Mouse (Mus musculus) embryonic facial prominence, embryonic 11.5 days (tissue): ENCODE results near the gene Tmsb15b1. TPM values are rescaled to one million over a fixed set of nuclear protein-coding genes. Genes with fewer than 3 reads are reported as not detected.
"Not testable (repeated sequence)": the region's sequence is repeated elsewhere in the genome, so short reads cannot be mapped to it uniquely, and the experiment has no call there.

Experiments used
- ATAC-seq: fragments of 200-750 bp; cut with Nextera tagmentation; replicated peaks from 2 replicates; pipeline ENCODE4 v1.8.0; 2017; ENCODE audit warnings: low read depth; ENCODE audit not compliant: insufficient number of reproducible peaks, low FRiP score, low TSS enrichment
- DNase-seq: peaks from one replicate; pipeline ENCODE4 v3.0.0-alpha.2; 2015; ENCODE audit warnings: low spot score
- H3K27ac ChIP-seq: fragments of 300-500 bp; sonication (generic); replicated peaks from 2 replicates; pipeline ENCODE4 v1.5.1; 2014; ENCODE audit warnings: mild to moderate bottlenecking, low read depth, low read length, control low read depth
- H3K27me3 ChIP-seq: fragments of 300-500 bp; sonication (generic); 2 replicates; pipeline ENCODE4 v1.6.1; 2014; ENCODE audit warnings: mild to moderate bottlenecking, low read length, moderate library complexity, mixed read lengths; ENCODE audit not compliant: control insufficient read depth, insufficient read depth
- H3K36me3 ChIP-seq: fragments of 300-500 bp; sonication (generic); replicated peaks from 2 replicates; pipeline ENCODE4 v1.6.1; 2014; ENCODE audit warnings: low read depth, mild to moderate bottlenecking, low read length, moderate library complexity, mixed read lengths; ENCODE audit not compliant: control insufficient read depth, insufficient read depth
- H3K4me1 ChIP-seq: fragments of 300-500 bp; sonication (generic); 2 replicates; pipeline ENCODE4 v1.6.1; 2014; ENCODE audit warnings: low read length, mixed read lengths; ENCODE audit not compliant: control insufficient read depth, insufficient read depth
- H3K4me2 ChIP-seq: fragments of 300-500 bp; sonication (generic); 2 replicates; pipeline ENCODE4 v1.6.1; 2014; ENCODE audit warnings: low read depth, mild to moderate bottlenecking, control low read depth, low read length, moderate library complexity
- H3K4me3 ChIP-seq: fragments of 300-500 bp; sonication (generic); 2 replicates; pipeline ENCODE4 v1.5.1; 2014; ENCODE audit warnings: low read depth, low read length, control low read depth
- H3K9ac ChIP-seq: fragments of 300-500 bp; sonication (generic); replicated peaks from 2 replicates; pipeline ENCODE4 v1.6.1; 2014; ENCODE audit warnings: mild to moderate bottlenecking, control low read depth, low read length
- H3K9me3 ChIP-seq: fragments of 300-500 bp; sonication (generic); replicated peaks from 2 replicates; pipeline ENCODE4 v1.6.1; 2016; ENCODE audit warnings: mild to moderate bottlenecking, low read length, inconsistent platforms, mixed read lengths; ENCODE audit not compliant: control insufficient read depth
- WGBS: fragments of 180-500 bp; shearing (Covaris S2); extraction: QIAGEN DNeasy Blood & Tissue Kit; methylation state at CpG from one replicate; pipeline ENCODE4 v1.1.7; 2014; 5-methylcytosine and 5-hydroxymethylcytosine counted together
- polyA plus RNA-seq: library from polyadenylated mRNA; unstranded; fragments of >200 nt; fragmentation: Nextera tagmentation; extraction: Ambion mirVana; gene quantifications from 2 replicates; pipeline ENCODE4 v1.2.1, GENCODE M21; 2014

Tmsb15b1 gene
- polyA plus RNA-seq, 1 experiment from 2014 or later: 35.8 TPM

DNA sequence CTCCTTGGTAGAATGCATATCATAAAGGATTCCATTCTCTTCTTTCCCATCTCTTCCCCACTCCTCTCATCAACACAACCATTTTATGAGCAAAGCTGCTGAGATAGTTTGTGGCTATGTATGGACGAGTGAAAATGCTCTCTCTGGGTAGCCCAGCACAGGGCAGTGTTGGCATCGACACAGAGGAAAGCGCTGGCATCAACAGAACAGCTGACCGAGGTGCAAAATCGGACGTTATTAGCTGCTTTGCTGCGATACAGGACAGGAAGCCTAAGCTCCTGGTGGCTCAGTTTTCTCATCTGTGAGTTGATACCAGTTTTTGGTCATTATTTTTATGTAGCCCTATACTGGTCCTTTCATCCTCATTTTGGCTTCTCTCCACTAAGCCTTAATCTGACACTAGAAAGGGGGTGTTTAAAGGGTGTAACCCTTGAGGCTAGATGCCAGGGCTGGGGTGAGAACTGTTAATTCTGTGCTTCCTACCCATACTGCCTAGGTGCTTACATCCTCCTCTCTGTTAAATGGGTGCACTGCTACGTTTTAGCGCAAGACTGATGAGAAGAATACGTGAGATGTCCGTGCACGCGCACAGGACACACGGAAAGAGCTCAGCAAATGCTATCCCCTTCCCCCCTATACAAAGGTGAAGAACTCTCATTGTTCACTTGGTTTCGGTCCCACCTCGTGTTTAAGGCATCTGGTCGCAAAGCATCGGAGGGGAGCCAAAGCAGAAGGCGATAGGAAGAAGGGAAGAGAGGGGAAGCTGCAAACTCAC is 15.7 kb upstream of the Tmsb15b1 start:
- ATAC-seq: peak; percentile 42
- no peaks in the 10 kb centered on the region for H3K27me3 ChIP-seq
- WGBS: 30% methylated on average over 19 of the region's 19 CpGs

DNA sequence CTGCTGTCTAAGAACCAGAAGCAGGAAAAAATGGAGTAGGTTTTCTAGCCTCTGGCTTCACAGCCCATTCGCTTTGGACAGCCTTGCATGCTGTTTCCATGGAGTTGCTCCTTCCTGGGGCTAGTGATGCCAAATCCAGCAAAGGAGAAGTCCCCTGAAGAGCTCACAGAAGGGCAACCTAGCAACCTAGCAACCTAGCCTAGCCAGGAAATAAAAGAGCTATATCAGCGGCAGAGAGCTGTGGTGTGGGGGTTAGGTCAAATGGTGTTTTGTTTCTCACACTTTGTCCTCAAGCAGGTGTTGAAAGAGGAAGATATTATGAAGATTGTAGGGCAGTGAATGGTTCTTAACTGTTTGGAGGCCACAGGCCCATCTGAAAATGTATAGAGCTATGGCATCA is 14.6 kb upstream of the Tmsb15b1 start:
- H3K27me3 ChIP-seq: no peaks in the 10 kb centered on the region

More for the DNA sequence above, 15.7 kb upstream of the Tmsb15b1 start:
- Histone ChIP-seq H3K27ac (no peak overlapping the region), H3K4me1 (no peaks in the 10 kb centered on the region), H3K9me3 (no peaks in the 10 kb centered on the region), H3K4me2 (peak overlapping the region; percentile 36), H3K9ac (peak overlapping the region; percentile 41), H3K36me3 (no peaks in the 10 kb centered on the region), H3K4me3 (peak overlapping the region; percentile 39)
- DNase-seq: peak; percentile 2

DNA sequence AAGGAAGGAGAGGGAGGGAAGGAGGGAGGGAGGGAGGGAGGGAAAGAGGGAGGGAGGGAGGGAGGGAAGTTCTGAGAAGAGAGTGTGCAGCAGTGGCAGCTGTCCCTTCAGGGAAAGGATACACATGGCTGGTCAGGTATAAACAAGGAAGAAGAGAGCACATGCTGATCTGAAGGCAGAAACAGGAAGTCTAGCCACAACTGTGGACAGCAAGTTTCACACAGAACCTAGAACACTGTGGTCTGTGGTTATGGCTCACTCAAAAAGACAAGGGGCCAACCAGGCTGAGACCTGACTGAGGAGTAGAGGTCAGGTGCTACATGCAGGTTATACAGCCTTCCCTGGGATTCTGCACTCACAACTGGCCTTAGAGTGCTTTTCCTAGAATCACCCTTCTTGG is 9.4 kb upstream of the Tmsb15b1 start:
- no peak overlapping the region for H3K4me2 ChIP-seq
- H3K4me1 ChIP-seq: no peaks in the 10 kb centered on the region
- H3K9me3 ChIP-seq: no peaks in the 10 kb centered on the region
- H3K36me3 ChIP-seq: no peaks in the 10 kb centered on the region
- no peak overlapping the region for H3K4me3 ChIP-seq
- no peak overlapping the region for H3K9ac ChIP-seq
- ATAC-seq (no peak), DNase-seq (no peak)
- H3K27ac ChIP-seq: no peak overlapping the region
- no peaks in the 10 kb centered on the region for H3K27me3 ChIP-seq

More for the DNA sequence above, 14.6 kb upstream of the Tmsb15b1 start:
- H3K4me2 ChIP-seq: no peak overlapping the region
- H3K9me3 ChIP-seq: no peaks in the 10 kb centered on the region
- no peak for ATAC-seq
- 65% methylated on average over 2 of the region's 2 CpGs for WGBS
- no peaks in the 10 kb centered on the region for H3K4me1 ChIP-seq
- no peak overlapping the region for H3K9ac ChIP-seq
- H3K4me3 ChIP-seq: no peak overlapping the region
- no peaks in the 10 kb centered on the region for H3K36me3 ChIP-seq
- no peak for DNase-seq
- no peak overlapping the region for H3K27ac ChIP-seq

DNA sequence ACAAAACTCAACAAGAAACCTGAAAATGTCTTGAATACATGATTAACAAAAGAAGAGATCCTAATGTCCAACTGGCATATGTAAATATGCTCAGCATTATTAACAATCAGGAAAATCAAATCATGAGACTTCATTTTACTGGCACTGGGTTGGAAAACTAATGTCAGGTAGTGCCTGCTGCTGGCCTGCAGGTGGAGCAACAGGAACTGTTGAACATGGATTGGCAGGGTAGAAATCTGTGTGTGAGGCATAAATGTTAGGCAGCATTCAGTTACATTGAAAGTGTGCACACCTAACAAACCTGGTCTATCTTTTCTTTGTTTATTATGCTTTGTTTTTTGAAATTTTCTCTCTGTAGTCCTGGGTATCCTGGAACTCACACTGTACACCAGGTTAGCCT is 1.9 kb upstream of the Tmsb15b1 start:
- Histone ChIP-seq H3K9ac (no peak overlapping the region), H3K4me2 (no peak overlapping the region), H3K36me3 (no peaks in the 10 kb centered on the region), H3K4me1 (no peaks in the 10 kb centered on the region), H3K9me3 (no peaks in the 10 kb centered on the region), H3K27ac (no peak overlapping the region), H3K27me3 (no peaks in the 10 kb centered on the region), H3K4me3 (no peak overlapping the region)
- ATAC-seq: no peak
- DNase-seq: peak; percentile 26

DNA sequence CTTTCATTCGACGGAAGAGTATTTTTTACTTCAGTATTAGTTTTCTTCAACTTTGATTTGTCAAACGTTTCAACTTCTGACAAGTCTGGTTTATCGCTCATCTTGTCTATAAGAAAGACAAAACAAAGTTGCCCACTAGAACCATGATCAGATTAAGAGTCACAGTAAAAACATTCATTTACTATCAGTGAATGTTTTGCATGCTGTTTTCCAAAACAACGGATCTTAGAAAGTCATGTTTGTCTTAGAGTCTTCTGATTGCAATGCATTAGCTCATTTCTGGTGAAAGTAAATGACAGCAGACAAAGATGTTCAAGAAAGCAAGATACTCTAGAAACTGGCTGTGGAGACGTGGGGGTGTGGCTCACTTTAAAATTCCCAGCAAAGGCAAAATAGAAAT is 1.3 kb downstream of the Tmsb15b1 start, which contains the start of gene Tmsb15b2:
TSS of gene Tmsb15b2 (minus strand) at position 101 of the 400 bp plus-strand sequence.
- not testable (repeated sequence) for H3K9me3 ChIP-seq, H3K27me3 ChIP-seq, DNase-seq, H3K27ac ChIP-seq, H3K9ac ChIP-seq, H3K36me3 ChIP-seq, H3K4me1 ChIP-seq, ATAC-seq
- Histone ChIP-seq H3K4me2 (peak within 1 kb of the TSS; percentile 37), H3K4me3 (peak within 1 kb of the TSS; percentile 38)
- 86% methylated on average over 6 of the region's 6 CpGs for WGBS

DNA sequence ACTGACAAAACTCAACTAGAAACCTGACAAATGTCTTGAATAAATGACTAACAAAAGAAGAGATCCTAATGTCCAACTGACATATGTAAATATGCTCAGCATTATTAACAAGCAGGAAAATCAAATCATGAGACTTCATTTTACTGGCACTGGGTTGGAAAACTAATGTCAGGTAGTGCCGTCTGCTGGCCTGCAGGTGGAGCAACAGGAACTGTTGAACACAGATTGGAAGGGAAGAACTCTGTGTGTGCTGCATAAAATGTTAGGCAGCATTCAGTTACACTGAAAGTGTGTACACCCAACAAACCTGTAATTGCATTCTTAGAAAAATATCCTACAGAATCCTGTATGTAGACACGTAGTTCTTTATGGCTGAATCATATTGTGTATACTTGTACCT is 17.0 kb downstream of the Tmsb15b1 start:
- H3K27me3 ChIP-seq: no peaks in the 10 kb centered on the region
- no peaks in the 10 kb centered on the region for H3K4me1 ChIP-seq
- DNase-seq (peak; percentile 7), ATAC-seq (no peak)
- no peaks in the 10 kb centered on the region for H3K9me3 ChIP-seq
- no peak overlapping the region for H3K4me2 ChIP-seq
- 33% methylated on average over 2 of the region's 2 CpGs for WGBS
- H3K4me3 ChIP-seq: no peak overlapping the region
- H3K36me3 ChIP-seq: no peaks in the 10 kb centered on the region
- H3K9ac ChIP-seq: no peak overlapping the region
- H3K27ac ChIP-seq: no peak overlapping the region

DNA sequence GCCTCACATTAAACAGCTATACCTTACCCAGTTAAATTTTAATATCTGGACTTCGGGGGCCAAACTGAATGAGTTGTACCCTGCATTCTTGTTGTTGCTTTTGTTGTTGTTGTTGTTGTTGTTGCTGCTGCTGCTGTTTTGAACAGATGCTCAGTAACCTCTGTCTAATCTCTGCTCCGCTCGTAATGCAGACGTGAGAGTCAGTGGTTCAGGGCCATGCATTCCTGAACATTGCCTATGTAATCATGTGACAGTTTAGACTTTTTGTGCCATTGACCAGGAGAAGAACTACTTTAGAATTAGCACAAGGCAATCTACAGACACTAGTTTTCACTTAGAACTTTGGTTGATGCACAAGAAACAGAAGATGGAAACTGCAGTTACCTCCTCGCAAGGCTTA is 18.4 kb downstream of the Tmsb15b1 start:
- H3K9me3 ChIP-seq, H3K4me3 ChIP-seq, H3K36me3 ChIP-seq, H3K27ac ChIP-seq, H3K27me3 ChIP-seq, H3K4me2 ChIP-seq, H3K9ac ChIP-seq, H3K4me1 ChIP-seq, DNase-seq: not testable (repeated sequence)
- ATAC-seq: 0 out of 2 replicates have a peak, but pooled peaks have one; percentile 9
- 55% methylated on average over 5 of the region's 5 CpGs for WGBS

DNA sequence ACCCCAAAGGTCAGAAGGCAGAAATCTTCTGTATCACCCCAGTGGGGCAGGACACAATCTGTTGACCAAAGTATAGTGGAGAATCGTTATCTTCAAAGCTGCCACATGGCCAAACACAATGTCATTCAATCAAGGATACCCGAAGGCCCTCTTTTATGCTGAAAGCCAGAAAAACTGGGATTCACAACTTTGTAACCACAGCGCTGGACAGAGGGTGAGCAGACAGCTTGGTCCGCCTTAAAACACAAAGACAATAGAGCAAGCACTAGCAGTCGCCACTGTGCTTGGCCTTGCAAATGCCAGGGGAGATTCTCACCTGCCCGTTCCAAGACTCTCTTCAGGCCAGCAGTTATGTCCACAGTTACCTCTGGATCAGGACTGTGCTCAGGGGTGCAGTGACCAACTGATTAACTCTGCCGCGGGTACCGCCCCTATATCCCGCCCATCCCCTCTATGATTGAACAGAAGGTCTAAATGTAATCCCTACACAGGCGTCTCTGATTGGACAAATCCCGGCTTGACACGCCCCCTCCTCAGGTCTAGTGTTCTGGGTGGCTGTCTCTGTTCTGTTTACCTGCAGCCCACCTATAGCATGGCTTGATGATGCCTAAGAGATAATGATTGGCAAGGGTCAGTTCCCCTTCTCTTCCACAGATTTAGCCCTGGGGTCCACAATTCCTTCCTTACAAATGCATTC is 18.9 kb downstream of the Tmsb15b1 start:
- 27% methylated on average over 13 of the region's 13 CpGs for WGBS
- not testable (repeated sequence) for H3K27me3 ChIP-seq, H3K27ac ChIP-seq, H3K9ac ChIP-seq, H3K4me1 ChIP-seq, H3K36me3 ChIP-seq, H3K9me3 ChIP-seq
- Histone ChIP-seq H3K4me2 (peak overlapping the region; percentile 13; the same call in 1 of the 2 replicates), H3K4me3 (peak overlapping the region; percentile 21)
- DNase-seq (peak; percentile 80), ATAC-seq (peak; percentile 100)
